Mouse (Mus musculus): ENCODE results near the gene Osbpl11.
"Not testable (repeated sequence)": the region's sequence is repeated elsewhere in the genome, so short reads cannot be mapped to it uniquely, and the experiment has no call there.

Gene Osbpl11

GRCm38 (mm10) chr16:33173151-33173550 lies 11.7 kb upstream of the Osbpl11 start:
- in situ Hi-C loops (cut with MboI; ENCODE audit: low pct_unique_long_range_greater_than_20kb in 1 of 2, low sequenced_read_pairs in 2 of 2, unreplicated experiment in 1 of 2) = no loop called here

GRCm38 (mm10) chr16:33174695-33175094 lies 10.2 kb upstream of the Osbpl11 start:
- in situ Hi-C loops (cut with MboI; ENCODE audit: low pct_unique_long_range_greater_than_20kb in 1 of 2, low sequenced_read_pairs in 2 of 2, unreplicated experiment in 1 of 2) = no loop called here

- in situ Hi-C loops (cut with MboI; ENCODE audit: low pct_unique_long_range_greater_than_20kb in 1 of 2, low sequenced_read_pairs in 2 of 2, unreplicated experiment in 1 of 2) = not testable (repeated sequence)
These were observed 8.0 kb upstream of the Osbpl11 start for GRCm38 (mm10) chr16:33176831-33177230.

GRCm38 (mm10) chr16:33177722-33178121 lies 7.1 kb upstream of the Osbpl11 start:
- in situ Hi-C loops (cut with MboI; ENCODE audit: low pct_unique_long_range_greater_than_20kb in 1 of 2, low sequenced_read_pairs in 2 of 2, unreplicated experiment in 1 of 2) = no loop called here

GRCm38 (mm10) chr16:33178278-33179074 lies 6.4 kb upstream of the Osbpl11 start:
- in situ Hi-C loops (cut with MboI; ENCODE audit: low pct_unique_long_range_greater_than_20kb in 1 of 2, low sequenced_read_pairs in 2 of 2, unreplicated experiment in 1 of 2) = no loop called here

- in situ Hi-C loops (cut with MboI; ENCODE audit: low pct_unique_long_range_greater_than_20kb in 1 of 2, low sequenced_read_pairs in 2 of 2, unreplicated experiment in 1 of 2) = not testable (repeated sequence)
These were observed 5.6 kb upstream of the Osbpl11 start for GRCm38 (mm10) chr16:33179222-33179621.

- in situ Hi-C loops (cut with MboI; ENCODE audit: low pct_unique_long_range_greater_than_20kb in 1 of 2, low sequenced_read_pairs in 2 of 2, unreplicated experiment in 1 of 2) = no loop called here
These were observed 5.0 kb upstream of the Osbpl11 start for GRCm38 (mm10) chr16:33179911-33180310.

- in situ Hi-C loops (cut with MboI; ENCODE audit: low pct_unique_long_range_greater_than_20kb in 1 of 2, low sequenced_read_pairs in 2 of 2, unreplicated experiment in 1 of 2) = no loop called here
These were observed 4.1 kb upstream of the Osbpl11 start for GRCm38 (mm10) chr16:33180793-33181192.

GRCm38 (mm10) chr16:33185261-33186046 lies 583 bp downstream of the Osbpl11 start:
- in situ Hi-C loops (cut with MboI; ENCODE audit: low pct_unique_long_range_greater_than_20kb in 1 of 2, low sequenced_read_pairs in 2 of 2, unreplicated experiment in 1 of 2) = no loop called here

GRCm38 (mm10) chr16:33186134-33186533 lies 1.3 kb downstream of the Osbpl11 start:
- in situ Hi-C loops (cut with MboI; ENCODE audit: low pct_unique_long_range_greater_than_20kb in 1 of 2, low sequenced_read_pairs in 2 of 2, unreplicated experiment in 1 of 2) = no loop called here

- in situ Hi-C loops (cut with MboI; ENCODE audit: low pct_unique_long_range_greater_than_20kb in 1 of 2, low sequenced_read_pairs in 2 of 2, unreplicated experiment in 1 of 2) = no loop called here
These were observed 3.2 kb downstream of the Osbpl11 start for GRCm38 (mm10) chr16:33188076-33188475.

GRCm38 (mm10) chr16:33191671-33192091 lies 6.8 kb downstream of the Osbpl11 start:
- in situ Hi-C loops (cut with MboI; ENCODE audit: low pct_unique_long_range_greater_than_20kb in 1 of 2, low sequenced_read_pairs in 2 of 2, unreplicated experiment in 1 of 2) = no loop called here

GRCm38 (mm10) chr16:33192280-33192679 lies 7.4 kb downstream of the Osbpl11 start:
- in situ Hi-C loops (cut with MboI; ENCODE audit: low pct_unique_long_range_greater_than_20kb in 1 of 2, low sequenced_read_pairs in 2 of 2, unreplicated experiment in 1 of 2) = no loop called here

GRCm38 (mm10) chr16:33193649-33194048 lies 8.8 kb downstream of the Osbpl11 start:
- in situ Hi-C loops (cut with MboI; ENCODE audit: low pct_unique_long_range_greater_than_20kb in 1 of 2, low sequenced_read_pairs in 2 of 2, unreplicated experiment in 1 of 2) = no loop called here

GRCm38 (mm10) chr16:33195686-33196313 lies 10.9 kb downstream of the Osbpl11 start:
- in situ Hi-C loops (cut with MboI; ENCODE audit: low pct_unique_long_range_greater_than_20kb in 1 of 2, low sequenced_read_pairs in 2 of 2, unreplicated experiment in 1 of 2) = no loop called here

GRCm38 (mm10) chr16:33196578-33196977 lies 11.7 kb downstream of the Osbpl11 start:
- in situ Hi-C loops (cut with MboI; ENCODE audit: low pct_unique_long_range_greater_than_20kb in 1 of 2, low sequenced_read_pairs in 2 of 2, unreplicated experiment in 1 of 2) = no loop called here

GRCm38 (mm10) chr16:33200589-33200988 lies 15.7 kb downstream of the Osbpl11 start:
- in situ Hi-C loops (cut with MboI; ENCODE audit: low pct_unique_long_range_greater_than_20kb in 1 of 2, low sequenced_read_pairs in 2 of 2, unreplicated experiment in 1 of 2) = no loop called here

- in situ Hi-C loops (cut with MboI; ENCODE audit: low pct_unique_long_range_greater_than_20kb in 1 of 2, low sequenced_read_pairs in 2 of 2, unreplicated experiment in 1 of 2) = no loop called here
These were observed 25.9 kb downstream of the Osbpl11 start for GRCm38 (mm10) chr16:33210812-33211211.

GRCm38 (mm10) chr16:33216313-33217003 lies 31.6 kb downstream of the Osbpl11 start:
- in situ Hi-C loops (cut with MboI; ENCODE audit: low pct_unique_long_range_greater_than_20kb in 1 of 2, low sequenced_read_pairs in 2 of 2, unreplicated experiment in 1 of 2) = no loop called here

All from mouse embryonic stem cell (cell line).